Mouse (Mus musculus) kidney, adult 2 months (tissue): ENCODE measurements around the gene Ldhb.

ENCODE experiments used
- CTCF ChIP-seq: fragments of 200-500 bp; conservative IDR thresholded peaks from 2 replicates; pipeline ENCODE4 v1.5.1; 2011; ENCODE audit warnings: low read depth, mild to moderate bottlenecking, control low read depth, low read length, moderate library complexity, mixed read lengths; ENCODE audit not compliant: insufficient read depth, insufficient read length
- POLR2A ChIP-seq: fragments of 200-500 bp; IDR thresholded peaks from one replicate; pipeline ENCODE4 v1.6.1; 2011; ENCODE audit warnings: low read depth, low read length, control low read depth

DNA sequence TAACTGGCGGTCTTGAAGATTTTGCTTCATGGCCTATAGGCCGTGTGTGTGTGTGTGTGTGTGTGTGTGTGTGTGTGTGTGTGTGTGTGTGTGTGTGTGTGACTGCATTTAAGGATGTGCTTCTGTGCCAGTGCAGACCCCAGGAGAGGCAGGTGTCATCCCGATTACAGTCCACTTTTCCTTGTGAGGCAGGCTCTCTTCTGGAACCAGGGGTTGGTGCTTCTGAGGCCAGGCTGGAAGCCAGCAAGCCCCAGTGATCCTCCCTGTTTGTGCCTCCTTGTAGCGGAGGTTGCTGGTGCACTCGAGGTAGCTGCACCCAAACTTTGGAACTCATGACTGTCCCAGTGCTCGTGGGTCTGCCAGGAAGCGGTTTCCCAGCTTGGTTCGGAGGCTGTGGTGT, 21.9 kb upstream of the Ldhb start:
- TF ChIP-seq POLR2A (no peak), CTCF (no peak)
